Mouse (Mus musculus) ES-E14 (cell line): ENCODE results near the gene Cacng3. TPM values are rescaled to one million over a fixed set of nuclear protein-coding genes. Genes with fewer than 3 reads are reported as not detected.

ENCODE experiments used
- DNase-seq: peaks from one replicate; pipeline ENCODE4 v3.0.0-alpha.2; 2013; ENCODE audit warnings: low read depth, low spot score
- H3K27ac ChIP-seq: 2 replicates; pipeline ENCODE4 v1.5.1; 2012; ENCODE audit warnings: low read depth, mild to moderate bottlenecking, low read length, moderate library complexity, mixed read lengths; ENCODE audit not compliant: poor library complexity, insufficient read depth, severe bottlenecking
- H3K36me3 ChIP-seq: 2 replicates; pipeline ENCODE4 v1.6.1; 2012; ENCODE audit warnings: mild to moderate bottlenecking, low read length, moderate library complexity, mixed read lengths; ENCODE audit not compliant: control insufficient read depth, poor library complexity, insufficient read depth, severe bottlenecking
- H3K4me1 ChIP-seq, 2 experiments: fragments of 150-350 bp in 1 of 2; sonication (generic) in 1 of 2; 2 replicates each; pipeline ENCODE4 v1.6.1; 2012; ENCODE audit warnings: low read length in 2 of 2, mild to moderate bottlenecking in 1 of 2, mixed read lengths in 1 of 2; ENCODE audit not compliant: control insufficient read depth in 2 of 2, insufficient read depth in 2 of 2, poor library complexity in 1 of 2
- H3K4me3 ChIP-seq, 2 experiments: fragments of 150-350 bp in 1 of 2; sonication (generic) in 1 of 2; 2 replicates each; pipeline ENCODE4 v1.5.1; 2012; ENCODE audit warnings: low read length in 2 of 2, low read depth in 1 of 2, mild to moderate bottlenecking in 1 of 2, mixed read lengths in 1 of 2; ENCODE audit not compliant: insufficient read depth in 1 of 2, poor library complexity in 1 of 2, severe bottlenecking in 1 of 2
- H3K9ac ChIP-seq: 2 replicates; pipeline ENCODE4 v1.6.1; 2012; ENCODE audit warnings: low read depth, mild to moderate bottlenecking, low read length, mixed read lengths; ENCODE audit not compliant: poor library complexity, insufficient read depth, severe bottlenecking
- H3K9me3 ChIP-seq: fragments of 150-350 bp; sonication (generic); 2 replicates; pipeline ENCODE4 v1.6.1; 2012; ENCODE audit warnings: low read depth, mild to moderate bottlenecking, low read length; ENCODE audit not compliant: control insufficient read depth, insufficient read depth
- CHD2 ChIP-seq: IDR thresholded peaks from 2 replicates; pipeline ENCODE4 v1.6.1; 2014; ENCODE audit warnings: mild to moderate bottlenecking, low read depth, low read length, inconsistent platforms
- HCFC1 ChIP-seq: IDR thresholded peaks from 2 replicates; pipeline ENCODE4 v1.6.1; 2012; ENCODE audit warnings: low read length, inconsistent platforms, borderline replicate concordance; ENCODE audit not compliant: insufficient read depth
- MAFK ChIP-seq: IDR thresholded peaks from 2 replicates; pipeline ENCODE4 v1.6.1; 2014; ENCODE audit warnings: mild to moderate bottlenecking, low read depth, low read length, inconsistent platforms; ENCODE audit not compliant: insufficient read depth
- ZC3H11A ChIP-seq: IDR thresholded peaks from 2 replicates; pipeline ENCODE4 v1.6.1; 2012; ENCODE audit warnings: low read depth, mild to moderate bottlenecking, inconsistent platforms, low read length, borderline replicate concordance
- ZNF384 ChIP-seq: IDR thresholded peaks from 2 replicates; pipeline ENCODE4 v1.6.1; 2012; ENCODE audit warnings: low read depth, low read length, inconsistent platforms
- in situ Hi-C, 2 experiments: fragments of 600-800 bp; cut with MboI; formaldehyde crosslinking; loops; one replicate each; pipeline ENCODE4 v1.15.1; 2025; ENCODE audit warnings: low sequenced_read_pairs in 2 of 2, inconsistent platforms in 1 of 2; ENCODE audit not compliant: unreplicated experiment in 2 of 2
- total RNA-seq: library from RNA; depleted of rRNA; stranded (reverse); fragments of 300-350 nt; gene quantifications from 2 replicates; pipeline ENCODE4 v1.2.3, GENCODE M21; 2012

Gene Cacng3
- total RNA-seq, 1 experiment: not detected

GRCm38 (mm10) chr7:122701751-122702150 is 31.5 kb downstream of the Cacng3 start:
- TF ChIP-seq HCFC1: no peak
- no peak for TF ChIP-seq MAFK
- no peak for TF ChIP-seq ZC3H11A
- TF ChIP-seq CHD2: no peak
- TF ChIP-seq ZNF384: no peak
- in situ Hi-C loops: no loop called here

GRCm38 (mm10) chr7:122702443-122702842 is 32.2 kb downstream of the Cacng3 start:
- H3K9me3 ChIP-seq: no peaks in the 10 kb centered on the region
- no peaks in the 10 kb centered on the region for H3K36me3 ChIP-seq
- no peak overlapping the region for H3K4me3 ChIP-seq
- H3K9ac ChIP-seq: no peak overlapping the region
- no peak for DNase-seq
- TF ChIP-seq ZNF384: no peak
- no peak for TF ChIP-seq MAFK
- TF ChIP-seq HCFC1: no peak
- TF ChIP-seq ZC3H11A: no peak
- no peak for TF ChIP-seq CHD2
- in situ Hi-C loops: no loop called here
- no peaks in the 10 kb centered on the region for H3K4me1 ChIP-seq
- H3K27ac ChIP-seq: no peak overlapping the region

More at GRCm38 (mm10) chr7:122701751-122702150, 31.5 kb downstream of the Cacng3 start:
- Histone ChIP-seq H3K4me1 (no peaks in the 10 kb centered on the region), H3K36me3 (no peaks in the 10 kb centered on the region), H3K27ac (no peak overlapping the region), H3K4me3 (no peak overlapping the region), H3K9ac (no peak overlapping the region), H3K9me3 (no peaks in the 10 kb centered on the region)
- DNase-seq: no peak

GRCm38 (mm10) chr7:122706736-122707135 is 36.4 kb downstream of the Cacng3 start:
- in situ Hi-C loops: no loop called here
- no peaks in the 10 kb centered on the region for H3K36me3 ChIP-seq
- no peak for DNase-seq

GRCm38 (mm10) chr7:122716299-122716698 is 46.0 kb downstream of the Cacng3 start:
- Histone ChIP-seq H3K9me3 (no peaks in the 10 kb centered on the region), H3K4me1 (no peaks in the 10 kb centered on the region), H3K4me3 (no peak overlapping the region), H3K36me3 (no peaks in the 10 kb centered on the region), H3K27ac (no peak overlapping the region), H3K9ac (no peak overlapping the region)
- no peak for TF ChIP-seq ZC3H11A
- TF ChIP-seq ZNF384: no peak
- no peak for TF ChIP-seq HCFC1
- no peak for TF ChIP-seq MAFK
- TF ChIP-seq CHD2: no peak
- in situ Hi-C loops: no loop called here
- no peak for DNase-seq

More at GRCm38 (mm10) chr7:122706736-122707135, 36.4 kb downstream of the Cacng3 start:
- TF ChIP-seq MAFK (no peak), HCFC1 (no peak), CHD2 (no peak), ZNF384 (no peak), ZC3H11A (no peak)
- Histone ChIP-seq H3K9ac (no peak overlapping the region), H3K9me3 (no peaks in the 10 kb centered on the region), H3K4me1 (no peaks in the 10 kb centered on the region), H3K27ac (no peak overlapping the region), H3K4me3 (no peak overlapping the region)

- H3K36me3 ChIP-seq: no peaks in the 10 kb centered on the region
- no peak for DNase-seq
- no peaks in the 10 kb centered on the region; a peak in 1 of 4 replicates for H3K4me1 ChIP-seq
- in situ Hi-C loops: no loop called here
- TF ChIP-seq MAFK (no peak), CHD2 (no peak), HCFC1 (no peak), ZC3H11A (no peak), ZNF384 (no peak)
- H3K4me3 ChIP-seq: no peak overlapping the region
- no peak overlapping the region for H3K9ac ChIP-seq
- H3K27ac ChIP-seq: no peak overlapping the region
- H3K9me3 ChIP-seq: no peaks in the 10 kb centered on the region
Observed at GRCm38 (mm10) chr7:122718540-122718939, 48.2 kb downstream of the Cacng3 start.
